Mouse (Mus musculus): ENCODE data around the gene Ldlrad3. TPM values are rescaled to one million over a fixed set of nuclear protein-coding genes. Genes with fewer than 3 reads are reported as not detected.

The Ldlrad3 gene
- polyA plus RNA-seq, 1 experiment from 2014 or later, result 13.5 TPM

DNA sequence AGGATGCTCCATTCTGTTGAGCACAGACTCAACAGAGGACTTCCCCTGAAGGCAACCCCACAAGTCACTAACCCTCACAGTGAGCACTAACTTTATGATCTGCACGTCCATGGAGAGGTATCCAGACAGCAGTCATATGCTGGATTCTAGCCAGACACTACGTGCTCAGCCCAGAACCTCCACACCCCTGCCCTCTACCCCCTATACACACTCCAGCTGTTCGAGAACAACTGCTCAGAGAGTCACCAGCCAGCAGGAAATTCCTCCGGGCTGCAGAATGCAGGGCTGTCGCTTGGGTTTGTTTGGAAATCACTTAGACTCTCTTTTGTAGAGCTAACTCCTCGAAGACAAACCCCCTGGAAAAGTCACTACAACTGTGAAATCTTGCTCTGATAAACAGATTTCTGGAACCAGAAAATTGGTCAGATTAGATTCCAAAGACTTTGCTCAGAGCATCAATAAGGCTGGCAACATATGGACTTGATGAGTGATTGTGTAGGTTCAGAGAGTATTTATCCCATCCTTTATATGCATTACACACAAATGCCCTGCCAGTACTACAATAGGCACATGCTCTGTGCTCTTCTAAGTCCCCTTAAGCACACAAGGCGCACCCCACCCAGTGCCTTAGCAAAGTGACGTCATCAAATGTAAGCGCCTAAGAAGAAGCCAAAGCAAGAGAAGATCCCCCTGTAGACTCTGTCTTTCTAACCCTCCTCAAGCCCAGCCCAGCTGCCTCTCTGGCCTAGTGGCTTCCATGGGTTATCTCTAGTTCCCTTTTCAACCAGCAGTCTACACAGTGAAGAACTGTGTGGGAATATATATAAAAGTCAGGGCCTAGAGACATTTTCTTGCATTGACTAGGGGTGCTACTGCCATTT is 69.4 kb downstream of the Ldlrad3 start:
- Histone ChIP-seq H3K36me3 (ENCODE audit: control insufficient read depth, insufficient read depth) (no peaks in the 10 kb centered on the region), H3K9ac (ENCODE audit: low read length) (no peak overlapping the region), H3K9me3 (replicated peaks; ENCODE audit: control insufficient read depth, low read length) (no peaks in the 10 kb centered on the region), H3K27me3 (ENCODE audit: control insufficient read depth, insufficient read depth, low read length) (no peaks in the 10 kb centered on the region), H3K4me3 (ENCODE audit: low read length) (no peak overlapping the region), H3K27ac (ENCODE audit: low read length) (peak overlapping the region; percentile 33; the same call in 1 of the 2 replicates), H3K4me2 (ENCODE audit: low read depth, low read length) (no peak overlapping the region), H3K4me1 (ENCODE audit: control insufficient read depth, insufficient read depth, low read length) (peaks cover 42% of the 10 kb centered on the region)
- ATAC-seq (replicated peaks; ENCODE audit: extremely low read depth, insufficient read depth, low FRiP score), result 0 out of 2 replicates have a peak, but pooled peaks have one; percentile 5
- WGBS, result 42% methylated on average over 9 of the region's 9 CpGs

DNA sequence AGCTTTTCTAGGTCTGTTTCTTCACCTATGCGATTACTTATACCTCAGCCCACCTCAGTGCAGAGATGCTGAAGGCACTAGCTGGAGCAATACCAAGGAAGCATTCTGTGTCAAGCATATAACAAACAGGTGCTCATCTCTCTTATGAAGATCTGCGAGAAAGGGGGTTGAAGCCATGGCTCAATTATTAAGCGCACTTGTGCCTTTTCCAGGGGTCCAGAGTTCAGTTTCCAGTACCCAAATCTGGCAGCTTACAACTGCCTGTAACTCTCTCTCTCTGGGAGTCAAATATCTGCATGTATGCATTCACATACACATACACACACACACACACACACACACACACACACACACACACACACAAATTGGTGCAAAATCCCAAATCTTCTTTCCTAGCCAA is 72.4 kb downstream of the Ldlrad3 start:
- Histone ChIP-seq H3K36me3 (ENCODE audit: control insufficient read depth, insufficient read depth) (no peaks in the 10 kb centered on the region), H3K4me1 (ENCODE audit: control insufficient read depth, insufficient read depth, low read length) (peaks cover 34% of the 10 kb centered on the region), H3K4me2 (ENCODE audit: low read depth, low read length) (no peak overlapping the region), H3K4me3 (ENCODE audit: low read length) (no peak overlapping the region), H3K27ac (ENCODE audit: low read length) (no peak overlapping the region), H3K9ac (ENCODE audit: low read length) (no peak overlapping the region), H3K9me3 (replicated peaks; ENCODE audit: control insufficient read depth, low read length) (no peaks in the 10 kb centered on the region), H3K27me3 (ENCODE audit: control insufficient read depth, insufficient read depth, low read length) (no peaks in the 10 kb centered on the region)
- no peak for ATAC-seq (replicated peaks; ENCODE audit: extremely low read depth, insufficient read depth, low FRiP score)
- 88% methylated on average over 3 of the region's 3 CpGs for WGBS

DNA sequence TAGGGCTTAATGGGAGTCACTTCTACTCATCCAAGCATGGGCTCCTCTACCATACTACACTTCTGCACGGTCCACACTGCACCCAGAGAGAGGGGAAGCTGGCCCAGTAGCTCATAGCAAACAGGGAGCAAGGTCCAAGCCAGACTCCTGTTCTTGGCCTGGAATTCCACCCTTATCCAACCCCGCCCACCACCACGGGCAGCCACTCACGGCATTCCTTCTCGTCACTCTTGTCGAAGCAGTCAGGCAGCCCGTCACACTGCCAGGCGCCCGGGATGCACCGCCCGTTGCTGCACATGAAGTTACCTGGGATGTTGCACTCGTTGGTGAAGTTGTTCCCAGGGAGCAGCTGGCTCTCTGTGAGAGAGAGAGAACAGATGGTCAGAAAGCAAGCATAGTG is 72.9 kb downstream of the Ldlrad3 start:
- Histone ChIP-seq H3K4me2 (ENCODE audit: low read depth, low read length) (peak overlapping the region; percentile 1; the same call in 1 of the 2 replicates), H3K27ac (ENCODE audit: low read length) (0 out of 2 replicates have a peak overlapping the region, but pooled peaks have one; percentile 6), H3K27me3 (ENCODE audit: control insufficient read depth, insufficient read depth, low read length) (no peaks in the 10 kb centered on the region), H3K4me3 (ENCODE audit: low read length) (no peak overlapping the region), H3K9me3 (replicated peaks; ENCODE audit: control insufficient read depth, low read length) (no peaks in the 10 kb centered on the region), H3K9ac (ENCODE audit: low read length) (no peak overlapping the region), H3K36me3 (ENCODE audit: control insufficient read depth, insufficient read depth) (no peaks in the 10 kb centered on the region), H3K4me1 (ENCODE audit: control insufficient read depth, insufficient read depth, low read length) (peaks cover 34% of the 10 kb centered on the region)
- 25% methylated on average over 12 of the region's 12 CpGs for WGBS
- ATAC-seq (replicated peaks; ENCODE audit: extremely low read depth, insufficient read depth, low FRiP score), result peak; percentile 23; the same call in 1 of the 2 replicates

DNA sequence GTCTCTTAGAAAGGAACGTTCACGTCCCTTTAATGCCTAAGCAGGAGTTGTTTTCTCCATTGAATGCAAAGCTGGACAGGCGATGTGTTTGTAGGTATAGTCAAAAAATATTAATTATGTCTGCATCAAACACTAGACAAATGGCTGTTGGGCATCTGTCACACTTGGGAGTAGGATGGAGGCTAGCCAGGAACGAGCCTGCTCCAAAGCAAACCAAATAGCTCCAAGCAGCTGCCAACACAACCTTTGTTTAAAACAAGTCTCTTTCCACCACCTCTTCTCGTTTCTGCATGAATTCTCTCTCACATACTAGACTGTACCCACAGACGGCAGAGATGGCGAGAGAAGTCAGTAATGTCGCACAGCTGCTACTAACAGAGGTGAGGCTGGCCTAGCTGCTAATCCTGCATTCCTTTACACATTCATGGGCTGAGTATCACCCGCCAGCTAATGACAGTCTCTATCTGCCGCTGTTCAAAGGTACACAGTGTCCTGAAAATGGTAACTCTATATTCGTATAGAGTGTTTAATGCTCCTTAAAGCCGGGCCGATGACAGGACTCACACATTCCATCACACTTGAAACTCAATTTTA is 74.2 kb downstream of the Ldlrad3 start:
- H3K9me3 ChIP-seq (replicated peaks; ENCODE audit: control insufficient read depth, low read length), result no peaks in the 10 kb centered on the region
- H3K9ac ChIP-seq (ENCODE audit: low read length), result no peak overlapping the region
- H3K36me3 ChIP-seq (ENCODE audit: control insufficient read depth, insufficient read depth), result no peaks in the 10 kb centered on the region
- ATAC-seq (replicated peaks; ENCODE audit: extremely low read depth, insufficient read depth, low FRiP score), result no peak; the same call in 1 of the 2 replicates
- H3K4me3 ChIP-seq (ENCODE audit: low read length), result no peak overlapping the region
- peak overlapping the region; percentile 44 for H3K27ac ChIP-seq (ENCODE audit: low read length)
- H3K4me2 ChIP-seq (ENCODE audit: low read depth, low read length), result no peak overlapping the region
- H3K27me3 ChIP-seq (ENCODE audit: control insufficient read depth, insufficient read depth, low read length), result no peaks in the 10 kb centered on the region
- 55% methylated on average over 13 of the region's 13 CpGs for WGBS
- peaks cover 29% of the 10 kb centered on the region for H3K4me1 ChIP-seq (ENCODE audit: control insufficient read depth, insufficient read depth, low read length)

DNA sequence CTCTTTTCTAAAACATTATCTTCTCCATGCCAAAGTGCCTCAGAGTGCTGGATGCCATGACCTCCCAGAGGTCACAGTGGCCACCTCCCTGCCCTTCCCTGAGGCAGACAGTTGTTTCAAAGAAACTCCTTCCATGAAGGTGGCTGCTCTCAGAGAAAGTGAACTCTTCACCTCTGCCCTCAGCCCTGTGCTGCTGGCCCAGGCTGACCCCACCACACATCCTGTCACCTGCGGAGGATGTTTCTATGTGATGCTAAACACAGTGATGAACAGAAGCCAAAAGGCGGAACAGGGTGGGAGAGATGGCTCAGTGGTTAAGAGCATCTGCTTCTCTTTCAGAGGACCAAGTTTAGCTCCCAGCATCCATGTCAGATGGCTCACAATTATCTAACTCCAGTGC is 75.9 kb downstream of the Ldlrad3 start:
- Histone ChIP-seq H3K4me1 (ENCODE audit: control insufficient read depth, insufficient read depth, low read length) (peaks cover 19% of the 10 kb centered on the region), H3K9ac (ENCODE audit: low read length) (no peak overlapping the region), H3K36me3 (ENCODE audit: control insufficient read depth, insufficient read depth) (no peaks in the 10 kb centered on the region), H3K27me3 (ENCODE audit: control insufficient read depth, insufficient read depth, low read length) (no peaks in the 10 kb centered on the region), H3K27ac (ENCODE audit: low read length) (no peak overlapping the region), H3K4me3 (ENCODE audit: low read length) (no peak overlapping the region), H3K4me2 (ENCODE audit: low read depth, low read length) (no peak overlapping the region), H3K9me3 (replicated peaks; ENCODE audit: control insufficient read depth, low read length) (no peaks in the 10 kb centered on the region)
- ATAC-seq (replicated peaks; ENCODE audit: extremely low read depth, insufficient read depth, low FRiP score), result no peak
- WGBS, result 91% methylated on average over 2 of the region's 2 CpGs

DNA sequence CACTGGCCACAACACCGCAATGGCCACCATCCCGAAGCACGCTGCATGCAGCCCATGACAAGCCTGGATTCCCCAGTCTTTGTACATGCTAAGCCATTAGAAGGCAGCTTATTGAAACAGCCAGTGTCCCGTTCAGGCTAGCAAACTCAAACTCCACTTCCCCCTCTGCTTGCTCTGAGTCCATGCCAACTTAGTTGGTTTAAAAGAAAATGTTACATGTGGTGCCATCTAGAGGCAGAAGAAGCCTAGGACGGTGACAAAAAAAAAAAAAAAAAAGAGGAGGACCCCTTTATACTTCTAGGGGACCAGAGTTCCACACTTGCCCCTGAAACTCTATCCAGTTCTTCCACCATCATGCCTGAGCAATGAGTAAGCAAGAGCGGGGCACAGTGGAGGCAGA is 78.9 kb downstream of the Ldlrad3 start:
- no peaks in the 10 kb centered on the region for H3K27me3 ChIP-seq (ENCODE audit: control insufficient read depth, insufficient read depth, low read length)
- no peak overlapping the region for H3K27ac ChIP-seq (ENCODE audit: low read length)
- H3K4me1 ChIP-seq (ENCODE audit: control insufficient read depth, insufficient read depth, low read length), result peaks cover 16% of the 10 kb centered on the region
- H3K4me2 ChIP-seq (ENCODE audit: low read depth, low read length), result no peak overlapping the region
- no peaks in the 10 kb centered on the region for H3K9me3 ChIP-seq (replicated peaks; ENCODE audit: control insufficient read depth, low read length)
- no peaks in the 10 kb centered on the region for H3K36me3 ChIP-seq (ENCODE audit: control insufficient read depth, insufficient read depth)
- H3K4me3 ChIP-seq (ENCODE audit: low read length), result no peak overlapping the region
- WGBS, result 61% methylated on average over 6 of the region's 6 CpGs
- ATAC-seq (replicated peaks; ENCODE audit: extremely low read depth, insufficient read depth, low FRiP score), result no peak
- H3K9ac ChIP-seq (ENCODE audit: low read length), result no peak overlapping the region

DNA sequence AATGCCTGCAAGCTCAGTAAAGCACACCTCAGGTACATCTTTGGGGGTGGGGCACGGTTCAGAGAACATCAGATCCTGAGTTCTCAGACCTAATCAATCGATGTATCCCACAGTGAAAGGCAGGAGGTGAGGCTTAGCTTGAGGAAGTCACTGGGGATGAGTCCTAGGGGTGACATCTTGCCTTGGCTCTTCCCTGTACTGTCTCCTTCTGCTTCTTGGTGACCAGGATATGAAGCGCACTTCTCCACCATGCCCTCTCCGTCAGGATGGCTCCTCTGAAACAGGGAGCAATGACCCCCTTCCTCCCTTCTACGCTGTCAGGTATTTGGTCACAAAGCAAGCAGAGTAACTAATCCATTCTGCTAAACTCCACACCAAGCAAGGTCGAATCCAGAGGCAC is 79.5 kb downstream of the Ldlrad3 start:
- Histone ChIP-seq H3K36me3 (ENCODE audit: control insufficient read depth, insufficient read depth) (no peaks in the 10 kb centered on the region), H3K9ac (ENCODE audit: low read length) (no peak overlapping the region), H3K4me1 (ENCODE audit: control insufficient read depth, insufficient read depth, low read length) (peaks cover 15% of the 10 kb centered on the region), H3K4me3 (ENCODE audit: low read length) (no peak overlapping the region), H3K9me3 (replicated peaks; ENCODE audit: control insufficient read depth, low read length) (no peaks in the 10 kb centered on the region), H3K4me2 (ENCODE audit: low read depth, low read length) (no peak overlapping the region), H3K27me3 (ENCODE audit: control insufficient read depth, insufficient read depth, low read length) (no peaks in the 10 kb centered on the region), H3K27ac (ENCODE audit: low read length) (no peak overlapping the region)
- WGBS, result 88% methylated on average over 6 of the region's 6 CpGs
- ATAC-seq (replicated peaks; ENCODE audit: extremely low read depth, insufficient read depth, low FRiP score), result no peak

DNA sequence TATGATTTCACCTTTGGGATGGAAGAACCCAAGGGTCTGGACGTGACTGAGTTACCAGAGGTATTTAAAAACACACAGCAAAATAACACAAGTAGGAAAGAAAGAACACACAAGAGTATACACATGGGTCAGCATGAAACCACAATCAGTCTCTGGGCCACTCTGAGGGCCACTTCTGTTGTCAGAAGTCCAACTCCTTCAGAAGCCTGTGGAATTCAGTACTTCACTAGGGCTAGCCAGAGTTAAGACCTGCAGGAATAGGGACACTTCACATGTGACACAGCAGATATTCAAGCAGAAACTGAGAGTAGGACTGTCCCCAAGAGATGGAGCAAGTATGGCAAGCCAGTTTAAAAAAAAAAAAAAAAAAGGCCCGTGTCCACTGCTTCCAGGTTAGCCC is 80.7 kb downstream of the Ldlrad3 start:
- no peak for ATAC-seq (replicated peaks; ENCODE audit: extremely low read depth, insufficient read depth, low FRiP score)
- H3K4me2 ChIP-seq (ENCODE audit: low read depth, low read length), result no peak overlapping the region
- WGBS, result 95% methylated on average over 2 of the region's 2 CpGs
- H3K4me1 ChIP-seq (ENCODE audit: control insufficient read depth, insufficient read depth, low read length), result peaks cover 15% of the 10 kb centered on the region
- H3K9me3 ChIP-seq (replicated peaks; ENCODE audit: control insufficient read depth, low read length), result no peaks in the 10 kb centered on the region
- H3K27ac ChIP-seq (ENCODE audit: low read length), result no peak overlapping the region
- no peaks in the 10 kb centered on the region for H3K36me3 ChIP-seq (ENCODE audit: control insufficient read depth, insufficient read depth)
- H3K27me3 ChIP-seq (ENCODE audit: control insufficient read depth, insufficient read depth, low read length), result no peaks in the 10 kb centered on the region
- H3K4me3 ChIP-seq (ENCODE audit: low read length), result no peak overlapping the region
- H3K9ac ChIP-seq (ENCODE audit: low read length), result no peak overlapping the region

DNA sequence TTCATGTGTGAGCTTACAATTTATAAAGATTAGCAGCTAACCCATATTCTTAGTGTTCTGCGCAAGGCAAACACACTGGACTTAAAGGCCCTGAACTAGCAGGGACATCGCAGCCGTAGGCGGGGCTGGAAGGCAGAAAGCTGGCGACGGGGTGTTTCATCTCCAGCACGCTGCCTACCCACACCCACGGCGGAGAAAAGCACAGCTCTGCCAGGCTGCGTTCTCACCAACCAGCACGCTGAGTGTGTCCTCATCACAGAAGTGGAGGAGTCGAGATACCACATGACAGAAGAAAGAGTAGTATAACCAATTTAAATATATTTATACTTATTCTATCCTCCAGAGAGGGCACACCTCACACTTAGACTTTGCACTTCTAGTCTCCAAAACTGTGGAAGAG is 82.2 kb downstream of the Ldlrad3 start:
- Histone ChIP-seq H3K9ac (ENCODE audit: low read length) (no peak overlapping the region), H3K27me3 (ENCODE audit: control insufficient read depth, insufficient read depth, low read length) (no peaks in the 10 kb centered on the region), H3K36me3 (ENCODE audit: control insufficient read depth, insufficient read depth) (no peaks in the 10 kb centered on the region), H3K4me3 (ENCODE audit: low read length) (no peak overlapping the region), H3K9me3 (replicated peaks; ENCODE audit: control insufficient read depth, low read length) (no peaks in the 10 kb centered on the region), H3K4me1 (ENCODE audit: control insufficient read depth, insufficient read depth, low read length) (peaks cover 17% of the 10 kb centered on the region), H3K27ac (ENCODE audit: low read length) (no peak overlapping the region), H3K4me2 (ENCODE audit: low read depth, low read length) (no peak overlapping the region)
- WGBS, result 79% methylated on average over 12 of the region's 12 CpGs
- ATAC-seq (replicated peaks; ENCODE audit: extremely low read depth, insufficient read depth, low FRiP score), result no peak

Measured in heart, embryonic 16.5 days (tissue).